Mouse (Mus musculus) CD4-positive naive resting alpha-beta T cell, adult 57 days (primary cell): ENCODE data around the gene Qk. TPM values are rescaled to one million over a fixed set of nuclear protein-coding genes. Genes with fewer than 3 reads are reported as not detected.

Experiments used
- total RNA-seq: library from RNA; stranded (reverse); gene quantifications from one replicate; pipeline ENCODE4 v1.2.4, GENCODE M21; 2023

Gene Qk
- total RNA-seq = 76.0 TPM

GRCm38 (mm10) chr17:10319685-10320455 lies at the start of gene Qk:
Gene Qk (minus strand): TSS chr17:10319854.

